Mouse (Mus musculus) ovary, postnatal 36 days (tissue): Measurements from ENCODE around the gene 4931422A03Rik.

Experiments
- DNase-seq: peaks from one replicate; pipeline ENCODE4 v3.0.0; 2022; ENCODE audit warnings: low spot score, mixed read lengths

4931422A03Rik gene

DNA sequence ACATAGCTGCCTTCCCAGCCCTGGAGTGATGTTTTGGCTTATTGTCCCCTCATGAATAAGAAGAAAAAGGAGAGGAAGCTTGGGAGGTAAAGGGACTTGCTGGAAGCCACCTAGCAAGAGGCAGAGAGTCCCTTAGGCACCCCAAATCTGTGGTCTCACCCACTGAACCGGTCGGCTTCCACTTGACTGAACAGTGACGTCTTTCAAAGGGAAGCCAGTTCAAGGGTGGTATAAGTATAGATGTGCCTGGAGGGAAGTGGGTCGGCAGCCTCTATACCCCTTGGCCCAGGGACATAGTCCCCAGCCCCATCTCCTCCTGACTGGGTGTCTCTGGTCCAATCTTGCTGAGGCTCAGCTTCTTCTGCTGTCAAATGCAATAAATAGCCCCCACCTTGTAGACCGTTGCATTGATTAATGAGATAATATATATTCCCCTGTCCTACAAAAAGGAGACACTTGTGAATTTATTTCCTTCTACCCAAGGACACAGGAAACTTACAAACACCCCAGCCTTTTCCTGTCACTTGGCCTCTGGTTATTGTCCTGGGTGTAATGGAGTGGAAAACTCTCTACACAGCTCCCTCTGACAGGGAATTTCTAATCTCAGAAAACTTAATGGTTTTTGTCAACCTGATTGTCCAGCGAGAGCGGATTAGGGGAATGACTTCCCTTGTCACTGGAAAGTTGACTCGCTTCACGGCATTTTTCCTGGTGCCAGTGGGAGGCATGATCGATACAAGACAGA, 92.3 kb downstream of the 4931422A03Rik start:
- DNase-seq = no peak

DNA sequence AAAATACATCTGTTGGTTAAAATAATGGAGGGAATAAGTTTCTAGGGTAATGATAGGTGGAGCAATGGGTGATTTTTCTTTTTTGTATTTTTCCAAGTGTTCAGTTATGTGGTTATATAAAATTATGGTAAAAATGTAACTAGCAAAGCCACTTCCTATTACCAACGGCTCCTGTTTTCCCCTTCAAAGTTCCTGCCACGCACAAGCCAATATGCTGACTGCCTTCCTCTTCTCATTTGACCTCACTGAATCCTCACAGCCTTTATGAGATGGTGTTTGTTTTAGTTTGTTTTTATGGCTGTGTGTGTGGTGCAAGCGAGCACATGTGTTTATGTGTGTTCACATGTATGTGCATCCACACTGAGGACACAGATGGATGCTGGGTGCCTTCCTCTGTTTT, 93.5 kb downstream of the 4931422A03Rik start:
- no peak for DNase-seq

DNA sequence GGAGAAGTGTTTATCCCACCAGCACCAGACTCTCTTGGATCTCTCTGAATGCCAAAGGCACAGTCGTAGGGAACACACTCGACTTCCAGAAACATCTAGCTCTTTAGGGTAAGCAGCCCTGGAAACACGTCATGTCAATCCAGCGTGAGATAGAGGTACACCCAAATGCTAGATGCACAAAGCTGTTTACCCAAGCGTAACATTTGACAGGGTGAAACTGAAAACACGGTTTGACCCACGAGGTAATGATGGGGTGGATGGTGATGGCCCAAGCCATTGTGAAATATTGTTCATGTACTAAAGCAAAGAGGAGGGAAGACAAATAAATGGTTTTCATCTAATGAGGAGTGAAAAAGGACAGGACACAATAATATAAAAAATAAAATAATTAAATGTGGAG, 93.9 kb downstream of the 4931422A03Rik start:
- no peak for DNase-seq

DNA sequence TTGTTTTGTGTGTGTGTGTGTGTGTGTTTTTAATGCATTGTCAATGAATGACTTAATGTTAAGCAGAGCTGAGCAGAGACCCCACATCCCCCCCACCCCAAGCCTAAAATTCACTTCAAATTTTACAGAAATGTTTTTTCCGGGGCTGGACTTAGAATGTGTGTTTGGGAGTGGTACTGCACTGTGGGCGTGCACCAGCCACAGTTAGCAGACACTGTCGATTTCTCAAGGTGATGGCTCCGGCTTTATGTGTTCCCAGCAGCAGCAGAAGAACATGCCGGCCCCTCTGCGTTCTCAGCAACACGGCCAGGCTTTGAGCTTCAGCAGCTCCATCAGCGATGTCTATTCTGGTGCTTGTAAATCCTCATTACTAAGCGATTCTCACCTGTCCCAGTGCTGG, 95.7 kb downstream of the 4931422A03Rik start:
- no peak for DNase-seq

DNA sequence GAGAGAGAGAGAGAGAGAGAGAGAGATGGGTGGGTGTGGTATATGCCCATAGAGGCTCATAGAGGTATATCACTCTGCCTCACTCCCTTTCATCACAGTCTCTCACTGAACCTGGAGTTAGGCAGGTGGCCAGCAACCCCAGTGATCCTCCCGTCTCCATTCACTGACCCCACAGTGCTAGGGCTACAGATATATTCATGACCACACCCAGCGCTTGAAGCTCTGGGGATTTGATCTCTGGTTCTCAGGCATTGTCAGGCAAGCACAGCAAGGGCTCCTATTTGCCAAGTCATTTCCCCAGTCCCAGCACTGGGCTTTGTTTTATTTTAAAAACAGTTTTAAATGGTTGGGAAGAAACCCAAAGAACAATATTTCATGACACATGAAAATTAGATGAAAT, 96.1 kb downstream of the 4931422A03Rik start:
- no peak for DNase-seq

DNA sequence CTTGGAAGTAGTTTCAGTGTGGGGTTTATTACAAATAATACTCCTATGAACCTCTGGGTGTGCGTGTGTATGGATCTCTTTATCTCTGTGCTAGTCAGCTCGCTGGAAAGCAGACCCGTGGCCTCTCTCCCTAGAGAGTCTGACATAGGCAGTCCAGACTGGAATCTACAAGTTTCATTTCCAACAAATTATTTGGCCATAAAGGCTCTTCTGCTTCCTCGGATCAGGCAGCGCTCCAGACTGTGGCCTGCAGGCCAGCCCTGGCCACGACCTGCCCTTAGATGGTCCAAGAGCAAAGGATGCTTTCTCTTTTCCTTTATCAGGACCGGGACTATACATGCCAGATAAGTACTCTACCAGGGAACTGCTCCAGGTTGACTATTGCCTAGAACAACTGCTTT, 96.7 kb downstream of the 4931422A03Rik start:
- no peak for DNase-seq

DNA sequence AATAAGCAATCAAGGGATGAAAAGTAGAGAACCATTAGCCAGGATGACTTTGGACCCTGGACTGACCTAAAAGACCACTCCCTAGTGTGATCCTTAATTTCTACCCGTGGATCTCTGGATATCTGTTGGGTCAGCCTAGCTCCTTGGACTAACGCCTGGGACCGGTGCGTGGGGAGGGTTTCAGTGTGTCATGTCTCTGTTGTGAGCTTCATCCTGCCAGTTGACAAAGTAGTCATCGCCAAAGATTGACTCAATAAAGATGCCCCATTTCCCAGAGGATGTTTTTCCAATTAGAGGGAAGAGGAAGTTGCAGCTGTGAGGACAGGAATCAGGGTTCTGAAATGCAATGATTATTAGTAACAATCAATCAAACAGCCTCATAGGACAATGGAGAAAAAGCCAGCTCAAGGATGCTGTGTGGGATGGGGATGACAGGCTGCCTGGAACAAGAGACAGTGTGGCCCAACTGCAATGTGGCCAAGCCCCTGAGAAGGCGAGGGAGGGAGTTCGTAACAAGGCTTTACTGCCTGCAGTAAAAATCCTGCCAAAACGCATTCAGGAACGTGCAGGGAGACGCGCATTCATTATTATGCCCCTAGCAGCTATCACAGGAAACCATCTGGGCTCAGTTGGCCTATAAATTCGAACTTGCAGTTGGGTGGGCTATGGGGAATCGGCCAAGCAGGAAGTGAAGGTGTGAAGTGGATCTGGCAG, 97.7 kb downstream of the 4931422A03Rik start:
- DNase-seq = no peak

DNA sequence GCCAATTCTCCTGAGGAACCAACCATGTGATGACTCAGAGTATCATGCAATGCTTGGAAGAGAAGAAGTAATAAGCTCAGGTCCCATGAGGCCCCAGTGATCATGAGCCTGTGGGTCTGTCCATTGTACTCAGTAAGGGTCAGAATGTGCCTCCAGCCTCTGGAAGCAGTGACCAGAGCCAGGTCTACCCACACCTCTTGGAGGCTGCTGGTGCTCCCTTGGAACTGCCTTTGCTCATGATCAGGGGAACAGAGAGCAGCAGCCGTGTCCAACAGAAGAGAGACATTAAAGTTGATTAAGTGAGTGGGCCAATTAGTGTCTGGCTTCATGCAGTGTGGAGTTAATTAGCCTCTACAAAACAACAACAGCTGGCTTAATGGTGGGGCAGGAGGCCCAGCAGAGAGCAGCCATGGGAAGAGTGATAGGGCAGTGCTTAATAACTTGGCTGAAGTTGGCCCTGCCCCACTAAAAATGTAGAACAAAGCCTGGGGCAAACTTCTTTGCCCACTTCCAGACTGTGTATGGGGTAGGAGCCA, 100.5 kb downstream of the 4931422A03Rik start:
- DNase-seq = no peak

DNA sequence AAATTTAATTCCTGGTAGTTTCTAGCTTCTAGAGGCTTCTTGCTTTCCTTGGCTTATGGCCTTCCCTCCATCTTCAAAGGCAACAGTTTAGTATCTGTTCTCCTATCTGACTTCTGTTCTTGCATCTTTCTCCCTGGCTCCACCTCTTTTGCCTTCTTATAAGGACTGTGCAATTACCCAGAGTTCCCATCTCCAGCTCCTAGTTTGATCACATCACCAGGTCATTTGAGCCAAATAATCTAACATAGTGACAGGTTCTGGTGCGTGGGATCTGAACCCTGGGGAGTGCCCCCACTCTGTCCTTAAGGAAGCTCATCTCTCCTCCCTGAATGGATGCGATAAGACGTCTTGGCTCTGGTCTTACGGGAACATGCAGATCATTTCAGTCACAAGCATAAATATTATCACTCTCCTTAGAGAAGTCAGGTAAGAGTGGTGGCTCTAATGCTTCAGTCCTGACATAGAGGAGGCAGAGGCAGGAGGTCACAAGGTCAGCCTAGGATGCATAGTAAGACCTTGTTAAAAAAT, 101.5 kb downstream of the 4931422A03Rik start:
- DNase-seq = no peak

DNA sequence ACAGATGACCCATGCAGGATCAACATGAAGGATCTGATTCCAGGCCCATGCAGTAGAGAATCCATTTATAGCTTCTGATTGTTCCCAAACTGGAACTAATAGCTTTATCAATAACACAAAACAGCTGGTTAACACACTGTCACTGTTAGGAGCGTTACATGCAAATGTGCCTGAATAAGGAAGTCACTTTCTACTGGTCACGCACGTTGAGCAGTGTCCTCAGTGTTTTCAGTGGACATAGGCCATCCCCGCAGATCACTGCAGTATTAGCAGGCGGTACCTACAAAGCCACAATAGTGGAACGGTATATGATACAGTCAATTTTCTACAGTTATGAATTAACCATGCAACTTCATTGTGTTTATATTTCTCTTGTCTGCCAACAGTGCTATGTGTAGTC, 108.7 kb downstream of the 4931422A03Rik start:
- DNase-seq = no peak

DNA sequence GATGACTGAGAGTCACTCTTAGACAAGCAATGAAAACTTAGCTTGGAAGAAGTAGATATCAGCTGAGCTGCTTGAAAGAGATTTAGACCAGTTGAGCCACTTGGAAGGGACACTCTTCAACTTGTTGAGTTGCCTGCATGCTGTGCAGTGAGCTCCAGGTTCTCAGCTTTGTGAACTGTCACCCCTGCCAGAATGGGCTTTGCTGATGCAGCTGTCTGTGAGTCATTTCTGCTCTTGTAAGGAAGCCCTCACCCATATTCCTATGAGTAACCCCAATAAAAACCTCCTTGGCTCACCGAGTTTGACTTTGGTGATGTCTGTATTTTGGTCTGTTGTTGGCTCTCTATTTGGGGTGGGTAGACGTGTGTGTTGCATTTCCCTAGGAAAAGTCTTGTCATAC, 109.8 kb downstream of the 4931422A03Rik start:
- no peak for DNase-seq

DNA sequence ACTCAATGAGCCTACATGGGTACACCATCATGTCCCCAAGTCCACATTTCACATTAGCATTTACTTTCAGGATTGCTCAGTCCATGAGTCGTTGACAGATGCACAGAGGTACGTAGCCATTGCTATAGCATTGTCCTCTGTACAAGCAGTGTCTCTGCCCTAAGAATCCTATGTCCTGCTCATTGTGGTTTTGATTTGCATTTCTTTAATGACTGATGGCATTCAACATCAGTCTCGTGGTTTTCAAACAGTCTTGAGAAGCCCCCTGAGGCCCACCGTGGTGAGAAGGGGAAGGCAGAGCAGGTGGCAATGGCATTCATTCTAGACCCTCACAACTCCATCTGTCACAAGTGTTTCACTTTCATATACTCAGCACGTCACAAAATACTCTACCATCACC, 110.8 kb downstream of the 4931422A03Rik start:
- no peak for DNase-seq
